Mouse (Mus musculus) embryo, embryonic 11.5 days (tissue): Measurements from ENCODE around the gene Errfi1.
"Not testable (repeated sequence)": the region's sequence is repeated elsewhere in the genome, so short reads cannot be mapped to it uniquely, and the experiment has no call there.

Experiments
- DNase-seq: peaks from one replicate; pipeline ENCODE4 v3.0.0-alpha.2; 2012; ENCODE audit warnings: low read depth, low spot score

The Errfi1 gene

GRCm38 (mm10) chr4:150846316-150846715 lies 7.4 kb upstream of the Errfi1 start:
- DNase-seq, result no peak

GRCm38 (mm10) chr4:150849964-150850363 lies 3.8 kb upstream of the Errfi1 start:
- no peak for DNase-seq

- DNase-seq, result no peak
Observed at GRCm38 (mm10) chr4:150850893-150851292, 2.8 kb upstream of the Errfi1 start.

GRCm38 (mm10) chr4:150852045-150852444 lies 1.7 kb upstream of the Errfi1 start:
- DNase-seq, result no peak

GRCm38 (mm10) chr4:150852479-150852878 lies 1.2 kb upstream of the Errfi1 start:
- DNase-seq, result no peak

- DNase-seq, result peak; percentile 96
Observed at GRCm38 (mm10) chr4:150854839-150855246, 1.1 kb downstream of the Errfi1 start.

GRCm38 (mm10) chr4:150855346-150855745 lies 1.6 kb downstream of the Errfi1 start:
- no peak for DNase-seq

GRCm38 (mm10) chr4:150860526-150860925 lies 6.8 kb downstream of the Errfi1 start:
- DNase-seq, result no peak

GRCm38 (mm10) chr4:150861161-150861560 lies 7.4 kb downstream of the Errfi1 start:
- no peak for DNase-seq

GRCm38 (mm10) chr4:150862626-150863375 lies 9.1 kb downstream of the Errfi1 start:
- DNase-seq, result no peak

GRCm38 (mm10) chr4:150865371-150865770 lies 11.7 kb downstream of the Errfi1 start:
- no peak for DNase-seq

- no peak for DNase-seq
Observed at GRCm38 (mm10) chr4:150866069-150866468, 12.3 kb downstream of the Errfi1 start.

GRCm38 (mm10) chr4:150866494-150866893 lies 12.8 kb downstream of the Errfi1 start:
- no peak for DNase-seq

- no peak for DNase-seq
Observed at GRCm38 (mm10) chr4:150868161-150868560, 14.4 kb downstream of the Errfi1 start.

- DNase-seq, result no peak
Observed at GRCm38 (mm10) chr4:150868859-150869258, 15.1 kb downstream of the Errfi1 start.

- DNase-seq, result no peak
Observed at GRCm38 (mm10) chr4:150869276-150870197, 15.8 kb downstream of the Errfi1 start.

GRCm38 (mm10) chr4:150870963-150871391 lies 17.3 kb downstream of the Errfi1 start:
- no peak for DNase-seq

- DNase-seq, result no peak
Observed at GRCm38 (mm10) chr4:150871392-150872138, 17.8 kb downstream of the Errfi1 start.

GRCm38 (mm10) chr4:150872139-150872651 lies 18.5 kb downstream of the Errfi1 start:
- no peak for DNase-seq

- no peak for DNase-seq
Observed at GRCm38 (mm10) chr4:150872681-150873080, 19.0 kb downstream of the Errfi1 start.

GRCm38 (mm10) chr4:150874416-150874815 lies 20.7 kb downstream of the Errfi1 start:
- DNase-seq, result not testable (repeated sequence)

GRCm38 (mm10) chr4:150875393-150875792 lies 21.7 kb downstream of the Errfi1 start:
- DNase-seq, result no peak
